Mouse (Mus musculus): ENCODE data around the gene Meis3. TPM values are rescaled to one million over a fixed set of nuclear protein-coding genes. Genes with fewer than 3 reads are reported as not detected.

Meis3 gene
- polyA plus RNA-seq, 1 experiment from 2014 or later, result 196 TPM

GRCm38 (mm10) chr7:16172586-16173140 lies 2.2 kb upstream of the Meis3 start:
- Histone ChIP-seq H3K9me3 (ENCODE audit: control insufficient read depth, low read length) (0 out of 2 replicates have a peak, but pooled peaks cover 5% of the 10 kb centered on the region), H3K4me3 (ENCODE audit: low read depth, low read length) (no peak overlapping the region), H3K27me3 (ENCODE audit: control insufficient read depth, insufficient read depth, low read length) (no peaks in the 10 kb centered on the region), H3K9ac (ENCODE audit: low read length) (peak overlapping the region; percentile 14), H3K4me2 (ENCODE audit: low read depth) (peak overlapping the region; percentile 78; the same call in 1 of the 2 replicates), H3K4me1 (ENCODE audit: control insufficient read depth, insufficient read depth, low read length) (peaks cover 32% of the 10 kb centered on the region), H3K36me3 (ENCODE audit: control insufficient read depth, insufficient read depth, low read length) (no peaks in the 10 kb centered on the region), H3K27ac (ENCODE audit: low read depth, low read length) (peak overlapping the region; percentile 89)
- no peak for DNase-seq (ENCODE audit: low spot score)
- peak; percentile 27; the same call in 1 of the 2 replicates for ATAC-seq (ENCODE audit: insufficient read depth, low FRiP score, low TSS enrichment)
- WGBS, result 22% methylated on average over 1 of the region's 1 CpGs

- peaks cover 32% of the 10 kb centered on the region for H3K4me1 ChIP-seq (ENCODE audit: control insufficient read depth, insufficient read depth, low read length)
- peak overlapping the region; percentile 78 for H3K4me2 ChIP-seq (ENCODE audit: low read depth)
- H3K27ac ChIP-seq (ENCODE audit: low read depth, low read length), result peak overlapping the region; percentile 89
- H3K9ac ChIP-seq (ENCODE audit: low read length), result peak overlapping the region; percentile 41
- 0 out of 2 replicates have a peak, but pooled peaks cover 2% of the 10 kb centered on the region for H3K9me3 ChIP-seq (ENCODE audit: control insufficient read depth, low read length)
- ATAC-seq (ENCODE audit: insufficient read depth, low FRiP score, low TSS enrichment), result peak; percentile 13
- no peaks in the 10 kb centered on the region for H3K27me3 ChIP-seq (ENCODE audit: control insufficient read depth, insufficient read depth, low read length)
- H3K36me3 ChIP-seq (ENCODE audit: control insufficient read depth, insufficient read depth, low read length), result no peaks in the 10 kb centered on the region; the same call in 1 of the 2 replicates
- H3K4me3 ChIP-seq (ENCODE audit: low read depth, low read length), result no peak overlapping the region
- peak; percentile 49 for DNase-seq (ENCODE audit: low spot score)
- 7% methylated on average over 5 of the region's 5 CpGs for WGBS
Observed at GRCm38 (mm10) chr7:16173146-16173545, 1.7 kb upstream of the Meis3 start.

- peak overlapping the region; percentile 78 for H3K4me2 ChIP-seq (ENCODE audit: low read depth)
- no peaks in the 10 kb centered on the region for H3K27me3 ChIP-seq (ENCODE audit: control insufficient read depth, insufficient read depth, low read length)
- WGBS, result under 1% methylated on average over 9 of the region's 10 CpGs
- H3K9me3 ChIP-seq (ENCODE audit: control insufficient read depth, low read length), result 0 out of 2 replicates have a peak, but pooled peaks cover 2% of the 10 kb centered on the region
- ATAC-seq (ENCODE audit: insufficient read depth, low FRiP score, low TSS enrichment), result peak; percentile 1; the same call in 1 of the 2 replicates
- peak; percentile 31 for DNase-seq (ENCODE audit: low spot score)
- H3K9ac ChIP-seq (ENCODE audit: low read length), result peak overlapping the region; percentile 89
- peak overlapping the region; percentile 75 for H3K4me3 ChIP-seq (ENCODE audit: low read depth, low read length)
- H3K27ac ChIP-seq (ENCODE audit: low read depth, low read length), result peak overlapping the region; percentile 89
- peaks cover 32% of the 10 kb centered on the region for H3K4me1 ChIP-seq (ENCODE audit: control insufficient read depth, insufficient read depth, low read length)
- H3K36me3 ChIP-seq (ENCODE audit: control insufficient read depth, insufficient read depth, low read length), result peaks cover 12% of the 10 kb centered on the region
Observed at GRCm38 (mm10) chr7:16175542-16175931, 647 bp downstream of the Meis3 start.

GRCm38 (mm10) chr7:16178114-16178513 lies 3.2 kb downstream of the Meis3 start:
- Histone ChIP-seq H3K4me3 (ENCODE audit: low read depth, low read length) (no peak overlapping the region), H3K9me3 (ENCODE audit: control insufficient read depth, low read length) (0 out of 2 replicates have a peak, but pooled peaks cover 2% of the 10 kb centered on the region), H3K9ac (ENCODE audit: low read length) (no peak overlapping the region), H3K27me3 (ENCODE audit: control insufficient read depth, insufficient read depth, low read length) (no peaks in the 10 kb centered on the region), H3K27ac (ENCODE audit: low read depth, low read length) (no peak overlapping the region), H3K4me2 (ENCODE audit: low read depth) (no peak overlapping the region), H3K4me1 (ENCODE audit: control insufficient read depth, insufficient read depth, low read length) (peaks cover 21% of the 10 kb centered on the region), H3K36me3 (ENCODE audit: control insufficient read depth, insufficient read depth, low read length) (peaks cover 12% of the 10 kb centered on the region)
- ATAC-seq (ENCODE audit: insufficient read depth, low FRiP score, low TSS enrichment), result no peak
- no peak for DNase-seq (ENCODE audit: low spot score)
- WGBS, result 84% methylated on average over 4 of the region's 4 CpGs

DNA sequence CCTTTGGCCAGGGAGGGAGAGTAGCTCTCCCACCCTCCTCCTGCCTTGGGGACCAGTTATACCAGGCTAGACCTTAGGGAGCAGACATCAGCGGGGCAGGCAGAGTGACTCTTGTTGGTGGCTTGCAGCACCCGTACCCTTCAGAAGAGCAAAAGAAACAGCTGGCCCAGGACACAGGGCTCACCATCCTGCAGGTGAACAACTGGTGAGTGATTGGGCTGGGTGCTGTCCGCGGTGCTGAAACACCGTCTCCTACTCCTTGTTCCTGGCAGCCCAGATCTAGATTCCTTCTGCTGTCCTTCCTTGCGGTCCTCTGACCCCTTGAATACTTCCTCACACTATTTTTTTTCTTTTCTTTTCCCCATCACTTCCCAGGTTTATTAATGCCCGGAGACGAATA lies 8.8 kb downstream of the Meis3 start:
- H3K36me3 ChIP-seq (ENCODE audit: control insufficient read depth, insufficient read depth, low read length), result peaks cover 17% of the 10 kb centered on the region

GRCm38 (mm10) chr7:16187494-16187893 lies 12.6 kb downstream of the Meis3 start:
- DNase-seq (ENCODE audit: low spot score) (no peak), ATAC-seq (ENCODE audit: insufficient read depth, low FRiP score, low TSS enrichment) (no peak)

More for the DNA sequence above, 8.8 kb downstream of the Meis3 start:
- WGBS, result 31% methylated on average over 8 of the region's 8 CpGs
- no peak overlapping the region for H3K4me2 ChIP-seq (ENCODE audit: low read depth)
- ATAC-seq (ENCODE audit: insufficient read depth, low FRiP score, low TSS enrichment) (no peak), DNase-seq (ENCODE audit: low spot score) (peak; percentile 57)
- H3K27me3 ChIP-seq (ENCODE audit: control insufficient read depth, insufficient read depth, low read length), result no peaks in the 10 kb centered on the region
- H3K27ac ChIP-seq (ENCODE audit: low read depth, low read length), result no peak overlapping the region
- H3K9ac ChIP-seq (ENCODE audit: low read length), result no peak overlapping the region
- H3K4me3 ChIP-seq (ENCODE audit: low read depth, low read length), result no peak overlapping the region
- no peaks in the 10 kb centered on the region for H3K4me1 ChIP-seq (ENCODE audit: control insufficient read depth, insufficient read depth, low read length)
- H3K9me3 ChIP-seq (ENCODE audit: control insufficient read depth, low read length), result 0 out of 2 replicates have a peak, but pooled peaks cover 2% of the 10 kb centered on the region

DNA sequence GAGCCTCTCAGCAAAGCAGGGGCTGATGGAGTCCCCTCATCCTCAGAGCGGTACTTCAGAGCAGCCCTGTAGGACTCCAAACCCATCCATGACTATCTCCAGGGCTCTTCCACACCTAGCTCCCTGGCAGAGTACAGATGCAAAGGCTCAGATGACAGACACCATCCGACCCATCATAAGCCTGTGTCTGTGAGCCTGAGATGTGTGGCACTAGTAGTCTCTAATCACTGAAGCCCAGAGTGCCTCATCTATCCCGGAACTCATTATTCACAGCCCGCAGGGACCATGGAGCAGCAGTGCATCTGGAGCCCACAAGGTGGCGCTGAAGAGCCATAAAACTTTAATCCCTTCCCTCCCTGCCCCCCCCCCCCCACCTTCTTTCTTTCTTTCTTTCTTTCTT lies 17.4 kb downstream of the Meis3 start:
- Histone ChIP-seq H3K4me1 (ENCODE audit: control insufficient read depth, insufficient read depth, low read length) (no peaks in the 10 kb centered on the region), H3K27ac (ENCODE audit: low read depth, low read length) (no peak overlapping the region), H3K27me3 (ENCODE audit: control insufficient read depth, insufficient read depth, low read length) (no peaks in the 10 kb centered on the region), H3K36me3 (ENCODE audit: control insufficient read depth, insufficient read depth, low read length) (no peaks in the 10 kb centered on the region; the same call in 1 of the 2 replicates), H3K9me3 (ENCODE audit: control insufficient read depth, low read length) (no peaks in the 10 kb centered on the region), H3K4me2 (ENCODE audit: low read depth) (no peak overlapping the region), H3K9ac (ENCODE audit: low read length) (no peak overlapping the region), H3K4me3 (ENCODE audit: low read depth, low read length) (no peak overlapping the region)
- WGBS, result 16% methylated on average over 5 of the region's 5 CpGs
- DNase-seq (ENCODE audit: low spot score) (peak; percentile 83), ATAC-seq (ENCODE audit: insufficient read depth, low FRiP score, low TSS enrichment) (no peak)

More at GRCm38 (mm10) chr7:16187494-16187893, 12.6 kb downstream of the Meis3 start:
- no peak overlapping the region for H3K9ac ChIP-seq (ENCODE audit: low read length)
- H3K27ac ChIP-seq (ENCODE audit: low read depth, low read length), result no peak overlapping the region
- H3K4me1 ChIP-seq (ENCODE audit: control insufficient read depth, insufficient read depth, low read length), result no peaks in the 10 kb centered on the region
- H3K4me2 ChIP-seq (ENCODE audit: low read depth), result no peak overlapping the region
- no peak overlapping the region for H3K4me3 ChIP-seq (ENCODE audit: low read depth, low read length)
- no peaks in the 10 kb centered on the region for H3K27me3 ChIP-seq (ENCODE audit: control insufficient read depth, insufficient read depth, low read length)
- H3K9me3 ChIP-seq (ENCODE audit: control insufficient read depth, low read length), result no peaks in the 10 kb centered on the region
- peaks cover 7% of the 10 kb centered on the region for H3K36me3 ChIP-seq (ENCODE audit: control insufficient read depth, insufficient read depth, low read length)
- 82% methylated on average over 8 of the region's 8 CpGs for WGBS

DNA sequence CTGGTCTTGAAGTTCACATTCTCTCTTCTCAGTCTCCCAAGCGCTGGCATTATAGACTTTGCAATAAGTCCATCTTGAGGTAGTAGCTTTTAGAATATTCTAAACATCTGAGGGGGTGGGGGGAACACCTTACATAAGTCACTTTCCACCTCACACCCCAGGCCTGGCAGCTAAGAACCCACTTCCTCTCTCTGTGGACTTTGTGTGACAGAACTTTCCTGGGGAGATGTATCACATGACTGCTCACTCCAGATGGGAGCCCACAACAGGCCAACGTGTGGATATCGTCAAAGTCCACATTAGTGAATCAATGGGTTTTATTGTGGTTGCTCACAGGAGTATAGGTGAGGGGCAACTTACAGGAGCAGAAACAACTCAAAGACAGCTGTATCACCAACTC lies 18.8 kb downstream of the Meis3 start:
- no peak overlapping the region for H3K4me3 ChIP-seq (ENCODE audit: low read depth, low read length)
- no peaks in the 10 kb centered on the region for H3K27me3 ChIP-seq (ENCODE audit: control insufficient read depth, insufficient read depth, low read length)
- no peaks in the 10 kb centered on the region; the same call in 1 of the 2 replicates for H3K36me3 ChIP-seq (ENCODE audit: control insufficient read depth, insufficient read depth, low read length)
- no peak overlapping the region for H3K4me2 ChIP-seq (ENCODE audit: low read depth)
- ATAC-seq (ENCODE audit: insufficient read depth, low FRiP score, low TSS enrichment) (no peak), DNase-seq (ENCODE audit: low spot score) (no peak)
- no peak overlapping the region for H3K27ac ChIP-seq (ENCODE audit: low read depth, low read length)
- H3K9me3 ChIP-seq (ENCODE audit: control insufficient read depth, low read length), result no peaks in the 10 kb centered on the region
- H3K4me1 ChIP-seq (ENCODE audit: control insufficient read depth, insufficient read depth, low read length), result no peaks in the 10 kb centered on the region
- 61% methylated on average over 3 of the region's 3 CpGs for WGBS
- no peak overlapping the region for H3K9ac ChIP-seq (ENCODE audit: low read length)

DNA sequence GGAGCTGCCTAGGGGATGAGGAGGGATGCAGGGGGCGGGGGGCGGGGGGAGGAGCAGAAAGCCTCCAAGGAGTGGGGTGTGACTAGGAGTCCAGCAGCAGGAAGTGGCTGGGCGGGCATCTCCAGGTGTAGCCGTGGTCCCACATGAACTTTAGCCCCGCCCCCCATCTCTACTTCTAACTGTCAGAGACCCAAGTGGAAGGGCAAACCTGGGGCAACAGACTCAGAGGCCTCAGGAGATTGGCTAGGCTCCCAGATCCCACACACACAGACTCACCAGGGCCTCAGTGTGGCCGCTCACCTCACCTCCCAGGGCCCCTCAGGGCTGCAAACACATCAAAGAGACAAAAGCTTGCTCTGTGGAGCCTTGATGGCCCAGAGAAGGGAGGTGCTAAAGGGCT lies 21.7 kb downstream of the Meis3 start:
- Histone ChIP-seq H3K27me3 (ENCODE audit: control insufficient read depth, insufficient read depth, low read length) (no peaks in the 10 kb centered on the region), H3K4me1 (ENCODE audit: control insufficient read depth, insufficient read depth, low read length) (no peaks in the 10 kb centered on the region), H3K9me3 (ENCODE audit: control insufficient read depth, low read length) (no peaks in the 10 kb centered on the region), H3K9ac (ENCODE audit: low read length) (no peak overlapping the region), H3K27ac (ENCODE audit: low read depth, low read length) (no peak overlapping the region), H3K4me2 (ENCODE audit: low read depth) (no peak overlapping the region), H3K4me3 (ENCODE audit: low read depth, low read length) (no peak overlapping the region), H3K36me3 (ENCODE audit: control insufficient read depth, insufficient read depth, low read length) (peaks cover 3% of the 10 kb centered on the region; the same call in 1 of the 2 replicates)
- ATAC-seq (ENCODE audit: insufficient read depth, low FRiP score, low TSS enrichment), result no peak
- no peak for DNase-seq (ENCODE audit: low spot score)
- WGBS, result 58% methylated on average over 6 of the region's 6 CpGs

Data from neural tube, embryonic 11.5 days (tissue).